Mouse (Mus musculus) embryonic fibroblast, embryonic 13.5 days (primary cell): Measurements from ENCODE around the gene Usp24.

Experiments
- CTCF ChIP-seq: IDR thresholded peaks from 2 replicates; pipeline ENCODE4 v1.5.1; 2011; ENCODE audit warnings: mild to moderate bottlenecking, control low read depth, low read length, moderate library complexity, borderline replicate concordance; ENCODE audit not compliant: insufficient read depth
- POLR2A ChIP-seq: IDR thresholded peaks from 2 replicates; pipeline ENCODE4 v1.6.1; 2011; ENCODE audit warnings: low read depth, mild to moderate bottlenecking, control low read depth, low read length, moderate library complexity

GRCm38 (mm10) chr4:106454541-106454940 lies 138.5 kb downstream of the Usp24 start:
- no peak for TF ChIP-seq CTCF
- TF ChIP-seq POLR2A = no peak
